Mouse (Mus musculus) CD4-positive, CD25-positive, alpha-beta regulatory T cell (primary cell): ENCODE measurements around the gene Alx1. TPM values are rescaled to one million over a fixed set of nuclear protein-coding genes. Genes with fewer than 3 reads are reported as not detected.

Experiments
- polyA plus RNA-seq: library from polyadenylated mRNA; unstranded; fragments of 100-300 nt; shearing (Covaris generic); gene quantifications from one replicate; pipeline ENCODE4 v1.2.1, GENCODE M21; 2017

The Alx1 gene
- polyA plus RNA-seq = not detected

GRCm38 (mm10) chr10:103029730-103030490 is at the start of gene Alx1:
Alx1 (minus strand) TSS chr10:103030215.

Other genes with a start within 250 kb of the Alx1 start
- not detected for gene Lrriq1, start 206.1 kb upstream of the Alx1 start, polyA plus RNA-seq